Mouse (Mus musculus): ENCODE data around the gene Krtap16-3. TPM values are rescaled to one million over a fixed set of nuclear protein-coding genes. Genes with fewer than 3 reads are reported as not detected.

Krtap16-3 gene
- not detected in 2 replicates for polyA plus RNA-seq (2015; fragmentation: Nextera tagmentation; extraction: Ambion mirVana)

GRCm38 (mm10) chr16:88962773-88963172 lies at the start of gene Krtap16-3:
Gene Krtap16-3 (minus strand): TSS chr16:88962873.
- H3K27ac ChIP-seq: no peak within 1 kb of the TSS
- no peaks in the 10 kb centered on the region for H3K36me3 ChIP-seq
- no peak within 1 kb of the TSS for H3K4me3 ChIP-seq (replicated peaks)
- WGBS: 91% methylated on average over 7 of the region's 7 CpGs
- H3K9ac ChIP-seq: no peak within 1 kb of the TSS
- H3K4me1 ChIP-seq: no peaks in the 10 kb centered on the region
- no peak within 1 kb of the TSS for H3K4me2 ChIP-seq
- ATAC-seq (replicated peaks; ENCODE audit: low FRiP score): no peak
- no peaks in the 10 kb centered on the region for H3K9me3 ChIP-seq (replicated peaks)
- no peaks in the 10 kb centered on the region for H3K27me3 ChIP-seq

- no peaks in the 10 kb centered on the region for H3K4me1 ChIP-seq
- H3K27me3 ChIP-seq: no peaks in the 10 kb centered on the region
- WGBS: 78% methylated on average over 5 of the region's 5 CpGs
- no peak within 1 kb of the TSS for H3K4me2 ChIP-seq
- no peak within 1 kb of the TSS for H3K9ac ChIP-seq
- H3K4me3 ChIP-seq (replicated peaks): no peak within 1 kb of the TSS
- H3K36me3 ChIP-seq: no peaks in the 10 kb centered on the region
- no peaks in the 10 kb centered on the region for H3K9me3 ChIP-seq (replicated peaks)
- no peak within 1 kb of the TSS for H3K27ac ChIP-seq
- ATAC-seq (replicated peaks; ENCODE audit: low FRiP score): no peak
These were observed 48.0 kb upstream of the Krtap16-3 start, which contains the start of gene Krtap22-2 for GRCm38 (mm10) chr16:89010659-89011058. Gene Krtap22-2 (minus strand): TSS chr16:89010759.

- Histone ChIP-seq H3K9me3 (replicated peaks) (no peaks in the 10 kb centered on the region), H3K9ac (no peak overlapping the region), H3K4me2 (no peak overlapping the region), H3K4me1 (no peaks in the 10 kb centered on the region), H3K36me3 (no peaks in the 10 kb centered on the region), H3K27me3 (no peaks in the 10 kb centered on the region), H3K4me3 (replicated peaks) (no peak overlapping the region), H3K27ac (no peak overlapping the region)
- no peak for ATAC-seq (replicated peaks; ENCODE audit: low FRiP score)
- 84% methylated on average over 6 of the region's 6 CpGs for WGBS
These were observed 21.6 kb downstream of the Krtap16-3 start for GRCm38 (mm10) chr16:88941106-88941505.

- Histone ChIP-seq H3K36me3 (no peaks in the 10 kb centered on the region), H3K4me2 (no peak overlapping the region), H3K4me1 (no peaks in the 10 kb centered on the region), H3K4me3 (replicated peaks) (no peak overlapping the region), H3K27me3 (no peaks in the 10 kb centered on the region), H3K9ac (no peak overlapping the region), H3K9me3 (replicated peaks) (no peaks in the 10 kb centered on the region), H3K27ac (no peak overlapping the region)
- no peak for ATAC-seq (replicated peaks; ENCODE audit: low FRiP score)
- WGBS: 76% methylated on average over 7 of the region's 7 CpGs
These were observed 24.4 kb downstream of the Krtap16-3 start for GRCm38 (mm10) chr16:88938252-88938651.

- no peak within 1 kb of the TSS for H3K4me3 ChIP-seq (replicated peaks)
- H3K27me3 ChIP-seq: no peaks in the 10 kb centered on the region
- H3K36me3 ChIP-seq: no peaks in the 10 kb centered on the region
- H3K9me3 ChIP-seq (replicated peaks): no peaks in the 10 kb centered on the region
- 85% methylated on average over 3 of the region's 3 CpGs for WGBS
- H3K9ac ChIP-seq: no peak within 1 kb of the TSS
- no peak within 1 kb of the TSS for H3K27ac ChIP-seq
- H3K4me1 ChIP-seq: no peaks in the 10 kb centered on the region
- ATAC-seq (replicated peaks; ENCODE audit: low FRiP score): no peak
- no peak within 1 kb of the TSS for H3K4me2 ChIP-seq
These were observed 30.5 kb downstream of the Krtap16-3 start, which contains the start of gene Krtap19-9b for GRCm38 (mm10) chr16:88932165-88932564. Gene Krtap19-9b (minus strand): TSS chr16:88932265.

Other genes starting within 250 kb of the Krtap16-3 start
- gene Krtap13-1, start 234.0 kb downstream of the Krtap16-3 start, polyA plus RNA-seq (2015; fragmentation: Nextera tagmentation; extraction: Ambion mirVana): not detected in 2 replicates
- gene Krtap13, start 211.2 kb downstream of the Krtap16-3 start, polyA plus RNA-seq (2015; fragmentation: Nextera tagmentation; extraction: Ambion mirVana): 0.19 TPM in 1 of 2 replicates, not detected in the other
- gene 2310034C09Rik, start 204.0 kb downstream of the Krtap16-3 start, polyA plus RNA-seq (2015; fragmentation: Nextera tagmentation; extraction: Ambion mirVana): 0.30 TPM in 1 of 2 replicates, not detected in the other
- not detected in 2 replicates for gene 2310057N15Rik, start 188.7 kb downstream of the Krtap16-3 start, polyA plus RNA-seq (2015; fragmentation: Nextera tagmentation; extraction: Ambion mirVana)
- not detected in 2 replicates for gene Gm5965, start 185.0 kb downstream of the Krtap16-3 start, polyA plus RNA-seq (2015; fragmentation: Nextera tagmentation; extraction: Ambion mirVana)
- gene Gm20741, start 150.7 kb downstream of the Krtap16-3 start, polyA plus RNA-seq (2015; fragmentation: Nextera tagmentation; extraction: Ambion mirVana): not detected in 2 replicates
- not detected in 2 replicates for gene Krtap15, start 142.7 kb downstream of the Krtap16-3 start, polyA plus RNA-seq (2015; fragmentation: Nextera tagmentation; extraction: Ambion mirVana)
- not detected in 2 replicates for gene Krtap14, start 136.7 kb downstream of the Krtap16-3 start, polyA plus RNA-seq (2015; fragmentation: Nextera tagmentation; extraction: Ambion mirVana)
- gene Krtap19-1, start 93.5 kb downstream of the Krtap16-3 start, polyA plus RNA-seq (2015; fragmentation: Nextera tagmentation; extraction: Ambion mirVana): not detected in 2 replicates
- gene Krtap19-2, start 88.6 kb downstream of the Krtap16-3 start, polyA plus RNA-seq (2015; fragmentation: Nextera tagmentation; extraction: Ambion mirVana): not detected in 2 replicates
- not detected in 2 replicates for gene Krtap19-3, start 84.8 kb downstream of the Krtap16-3 start, polyA plus RNA-seq (2015; fragmentation: Nextera tagmentation; extraction: Ambion mirVana)
- gene Krtap19-4, start 77.8 kb downstream of the Krtap16-3 start, polyA plus RNA-seq (2015; fragmentation: Nextera tagmentation; extraction: Ambion mirVana): not detected in 2 replicates
- not detected in 2 replicates for gene Krtap19-5, start 66.4 kb downstream of the Krtap16-3 start, polyA plus RNA-seq (2015; fragmentation: Nextera tagmentation; extraction: Ambion mirVana)
- not detected in 2 replicates for gene Krtap19-9b, start 30.6 kb downstream of the Krtap16-3 start, polyA plus RNA-seq (2015; fragmentation: Nextera tagmentation; extraction: Ambion mirVana)
- gene Krtap22-2, start 47.9 kb upstream of the Krtap16-3 start, polyA plus RNA-seq (2015; fragmentation: Nextera tagmentation; extraction: Ambion mirVana): not detected in 2 replicates
- not detected in 2 replicates for gene Gm10229, start 52.4 kb upstream of the Krtap16-3 start, polyA plus RNA-seq (2015; fragmentation: Nextera tagmentation; extraction: Ambion mirVana)
- not detected in 2 replicates for gene Krtap6-1, start 68.8 kb upstream of the Krtap16-3 start, polyA plus RNA-seq (2015; fragmentation: Nextera tagmentation; extraction: Ambion mirVana)
- gene Gm10228, start 78.6 kb upstream of the Krtap16-3 start, polyA plus RNA-seq (2015; fragmentation: Nextera tagmentation; extraction: Ambion mirVana): not detected in 2 replicates
- not detected in 2 replicates for gene Krtap6-5, start 85.0 kb upstream of the Krtap16-3 start, polyA plus RNA-seq (2015; fragmentation: Nextera tagmentation; extraction: Ambion mirVana)
- not detected in 2 replicates for gene 1110025L11Rik, start 101.1 kb upstream of the Krtap16-3 start, polyA plus RNA-seq (2015; fragmentation: Nextera tagmentation; extraction: Ambion mirVana)
- gene Krtap6-3, start 121.1 kb upstream of the Krtap16-3 start, polyA plus RNA-seq (2015; fragmentation: Nextera tagmentation; extraction: Ambion mirVana): not detected in 2 replicates
- gene Gm6358, start 178.0 kb upstream of the Krtap16-3 start, polyA plus RNA-seq (2015; fragmentation: Nextera tagmentation; extraction: Ambion mirVana): not detected in 2 replicates
- gene Gm10061, start 188.2 kb upstream of the Krtap16-3 start, polyA plus RNA-seq (2015; fragmentation: Nextera tagmentation; extraction: Ambion mirVana): not detected in 2 replicates
- not detected in 2 replicates for gene Gm9789, start 195.1 kb upstream of the Krtap16-3 start, polyA plus RNA-seq (2015; fragmentation: Nextera tagmentation; extraction: Ambion mirVana)
- not detected in 2 replicates for gene Gm7735, start 206.6 kb upstream of the Krtap16-3 start, polyA plus RNA-seq (2015; fragmentation: Nextera tagmentation; extraction: Ambion mirVana)
- gene 1110057P08Rik, start 211.9 kb upstream of the Krtap16-3 start, polyA plus RNA-seq (2015; fragmentation: Nextera tagmentation; extraction: Ambion mirVana): not detected in 2 replicates
- gene Krtap20-2, start 243.0 kb upstream of the Krtap16-3 start, polyA plus RNA-seq (2015; fragmentation: Nextera tagmentation; extraction: Ambion mirVana): not detected in 2 replicates

Data from kidney, embryonic 15.5 days (tissue).